Mouse (Mus musculus): ENCODE data around the gene Sema6d. TPM values are rescaled to one million over a fixed set of nuclear protein-coding genes. Genes with fewer than 3 reads are reported as not detected.

Sema6d gene
- total and polyA plus RNA-seq, 2 experiments from 2014 or later = 31.2 to 90.0 TPM

- Histone ChIP-seq H3K9me3 (ENCODE audit: low read length) (no peaks in the 10 kb centered on the region), H3K9ac (replicated peaks; ENCODE audit: low read length) (no peak overlapping the region), H3K27me3 (ENCODE audit: insufficient read depth, low read length) (no peaks in the 10 kb centered on the region), H3K27ac (peak overlapping the region; percentile 48), H3K4me3 (ENCODE audit: low read length) (no peak overlapping the region), H3K36me3 (ENCODE audit: insufficient read depth, low read length) (no peaks in the 10 kb centered on the region), H3K4me2 (ENCODE audit: low read depth, low read length) (no peak overlapping the region), H3K4me1 (ENCODE audit: insufficient read depth, low read length) (0 out of 2 replicates have a peak, but pooled peaks cover 3% of the 10 kb centered on the region)
- TF ChIP-seq CTCF (IDR thresholded peaks at IDR 0.05; ENCODE audit: low read depth) = no peak
- DNase-seq (ENCODE audit: low spot score) (no peak), ATAC-seq (no peak)
- WGBS = 33% methylated on average over 4 of the region's 4 CpGs
Measured at GRCm38 (mm10) chr2:124202475-124202990, 112.8 kb downstream of the Sema6d start.

- H3K27ac ChIP-seq = no peak overlapping the region
- H3K4me1 ChIP-seq (ENCODE audit: insufficient read depth, low read length) = 0 out of 2 replicates have a peak, but pooled peaks cover 3% of the 10 kb centered on the region
- H3K4me3 ChIP-seq (ENCODE audit: low read length) = no peak overlapping the region
- TF ChIP-seq CTCF (IDR thresholded peaks at IDR 0.05; ENCODE audit: low read depth) = no peak
- ATAC-seq = no peak
- no peak for DNase-seq (ENCODE audit: low spot score)
- no peaks in the 10 kb centered on the region for H3K27me3 ChIP-seq (ENCODE audit: insufficient read depth, low read length)
- 86% methylated on average over 5 of the region's 5 CpGs for WGBS
- no peak overlapping the region for H3K9ac ChIP-seq (replicated peaks; ENCODE audit: low read length)
- H3K36me3 ChIP-seq (ENCODE audit: insufficient read depth, low read length) = no peaks in the 10 kb centered on the region
- H3K4me2 ChIP-seq (ENCODE audit: low read depth, low read length) = no peak overlapping the region
- H3K9me3 ChIP-seq (ENCODE audit: low read length) = no peaks in the 10 kb centered on the region
Measured at GRCm38 (mm10) chr2:124205811-124206210, 116.0 kb downstream of the Sema6d start.

GRCm38 (mm10) chr2:124208251-124208650 is 118.5 kb downstream of the Sema6d start:
- 68% methylated on average over 2 of the region's 2 CpGs for WGBS
- no peak for TF ChIP-seq CTCF (IDR thresholded peaks at IDR 0.05; ENCODE audit: low read depth)

GRCm38 (mm10) chr2:124223559-124223958 is 133.8 kb downstream of the Sema6d start:
- TF ChIP-seq CTCF (IDR thresholded peaks at IDR 0.05; ENCODE audit: low read depth) = no peak
- no peak overlapping the region for H3K4me2 ChIP-seq (ENCODE audit: low read depth, low read length)
- no peak for ATAC-seq
- H3K27me3 ChIP-seq (ENCODE audit: insufficient read depth, low read length) = no peaks in the 10 kb centered on the region
- H3K4me1 ChIP-seq (ENCODE audit: insufficient read depth, low read length) = no peaks in the 10 kb centered on the region
- H3K27ac ChIP-seq = no peak overlapping the region
- H3K36me3 ChIP-seq (ENCODE audit: insufficient read depth, low read length) = no peaks in the 10 kb centered on the region
- no peaks in the 10 kb centered on the region for H3K9me3 ChIP-seq (ENCODE audit: low read length)
- no peak for DNase-seq (ENCODE audit: low spot score)
- 76% methylated on average over 7 of the region's 7 CpGs for WGBS
- no peak overlapping the region for H3K9ac ChIP-seq (replicated peaks; ENCODE audit: low read length)
- no peak overlapping the region for H3K4me3 ChIP-seq (ENCODE audit: low read length)

More at GRCm38 (mm10) chr2:124208251-124208650, 118.5 kb downstream of the Sema6d start:
- Histone ChIP-seq H3K27me3 (ENCODE audit: insufficient read depth, low read length) (no peaks in the 10 kb centered on the region), H3K4me3 (ENCODE audit: low read length) (no peak overlapping the region), H3K9me3 (ENCODE audit: low read length) (no peaks in the 10 kb centered on the region), H3K9ac (replicated peaks; ENCODE audit: low read length) (no peak overlapping the region), H3K36me3 (ENCODE audit: insufficient read depth, low read length) (no peaks in the 10 kb centered on the region), H3K27ac (no peak overlapping the region), H3K4me2 (ENCODE audit: low read depth, low read length) (no peak overlapping the region), H3K4me1 (ENCODE audit: insufficient read depth, low read length) (no peaks in the 10 kb centered on the region)
- no peak for ATAC-seq
- no peak for DNase-seq (ENCODE audit: low spot score)

- H3K4me3 ChIP-seq (ENCODE audit: low read length) = no peak overlapping the region
- no peak overlapping the region for H3K27ac ChIP-seq
- H3K36me3 ChIP-seq (ENCODE audit: insufficient read depth, low read length) = no peaks in the 10 kb centered on the region
- 78% methylated on average over 2 of the region's 2 CpGs for WGBS
- H3K4me1 ChIP-seq (ENCODE audit: insufficient read depth, low read length) = no peaks in the 10 kb centered on the region
- H3K9me3 ChIP-seq (ENCODE audit: low read length) = no peaks in the 10 kb centered on the region
- DNase-seq (ENCODE audit: low spot score) (no peak), ATAC-seq (no peak)
- no peak overlapping the region for H3K4me2 ChIP-seq (ENCODE audit: low read depth, low read length)
- no peak for TF ChIP-seq CTCF (IDR thresholded peaks at IDR 0.05; ENCODE audit: low read depth)
- H3K9ac ChIP-seq (replicated peaks; ENCODE audit: low read length) = no peak overlapping the region
- H3K27me3 ChIP-seq (ENCODE audit: insufficient read depth, low read length) = no peaks in the 10 kb centered on the region
Measured at GRCm38 (mm10) chr2:124224328-124224727, 134.6 kb downstream of the Sema6d start.

- Histone ChIP-seq H3K9me3 (ENCODE audit: low read length) (no peaks in the 10 kb centered on the region), H3K4me1 (ENCODE audit: insufficient read depth, low read length) (peaks cover 14% of the 10 kb centered on the region; the same call in 1 of the 2 replicates), H3K4me3 (ENCODE audit: low read length) (no peak overlapping the region), H3K4me2 (ENCODE audit: low read depth, low read length) (no peak overlapping the region), H3K36me3 (ENCODE audit: insufficient read depth, low read length) (no peaks in the 10 kb centered on the region), H3K27ac (peak overlapping the region; percentile 43; the same call in 1 of the 2 replicates), H3K27me3 (ENCODE audit: insufficient read depth, low read length) (no peaks in the 10 kb centered on the region), H3K9ac (replicated peaks; ENCODE audit: low read length) (no peak overlapping the region)
- WGBS = 38% methylated on average over 9 of the region's 9 CpGs
- DNase-seq (ENCODE audit: low spot score) (peak; percentile 54), ATAC-seq (peak; percentile 87)
- TF ChIP-seq CTCF (IDR thresholded peaks at IDR 0.05; ENCODE audit: low read depth) = no peak
Measured at GRCm38 (mm10) chr2:124234636-124235221, 145.0 kb downstream of the Sema6d start.

Measured in hindbrain, postnatal 0 days (tissue).